Mouse (Mus musculus): Measurements from ENCODE around the gene Gcm1. TPM values are rescaled to one million over a fixed set of nuclear protein-coding genes. Genes with fewer than 3 reads are reported as not detected.
A peak's percentile ranks its signal among the peaks of the same experiment; 100 is the strongest.

The Gcm1 gene
- not detected in 2 replicates for polyA plus RNA-seq (2016; fragmentation: Nextera tagmentation; extraction: Ambion mirVana)

DNA sequence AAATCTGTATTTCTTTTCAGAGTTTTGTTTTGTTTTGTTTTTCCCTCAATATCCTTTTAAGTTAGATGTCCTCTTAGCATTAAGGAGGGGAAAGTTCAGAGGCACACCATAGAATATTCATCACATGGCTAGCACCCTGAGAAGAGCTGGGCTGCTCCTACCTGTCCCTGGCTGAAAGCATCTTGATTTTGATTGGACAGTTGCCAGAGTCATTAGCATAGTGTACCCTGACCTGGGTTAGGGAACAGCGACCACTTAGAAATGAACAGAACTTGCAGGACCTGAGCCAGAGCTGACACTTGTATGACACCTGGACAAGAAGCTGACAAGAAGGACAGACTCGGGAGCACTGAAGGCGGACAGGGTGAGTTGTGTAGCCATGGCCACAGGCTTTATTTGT, at the start of gene Gcm1:
Gcm1 (plus strand) TSS at position 248 of the 400 bp plus-strand sequence.
- H3K9ac ChIP-seq: no peak within 1 kb of the TSS
- ATAC-seq (ENCODE audit: low FRiP score, low read depth): no peak
- no peaks in the 10 kb centered on the region for H3K9me3 ChIP-seq
- H3K4me1 ChIP-seq: no peaks in the 10 kb centered on the region
- 56% methylated on average over 3 of the region's 3 CpGs for WGBS
- H3K4me3 ChIP-seq: no peak within 1 kb of the TSS
- H3K27ac ChIP-seq: no peak within 1 kb of the TSS
- H3K27me3 ChIP-seq (replicated peaks): no peaks in the 10 kb centered on the region
- H3K4me2 ChIP-seq (replicated peaks): no peak within 1 kb of the TSS
- H3K36me3 ChIP-seq: no peaks in the 10 kb centered on the region

- Histone ChIP-seq H3K9me3 (no peaks in the 10 kb centered on the region), H3K4me1 (no peaks in the 10 kb centered on the region), H3K27me3 (replicated peaks) (no peaks in the 10 kb centered on the region), H3K9ac (no peak overlapping the region), H3K36me3 (no peaks in the 10 kb centered on the region), H3K4me2 (replicated peaks) (no peak overlapping the region), H3K4me3 (no peak overlapping the region), H3K27ac (no peak overlapping the region)
- ATAC-seq (ENCODE audit: low FRiP score, low read depth): no peak
- 88% methylated on average over 2 of the region's 2 CpGs for WGBS
Observed at GRCm38 (mm10) chr9:78003278-78003677, 48.4 kb upstream of the Gcm1 start.

DNA sequence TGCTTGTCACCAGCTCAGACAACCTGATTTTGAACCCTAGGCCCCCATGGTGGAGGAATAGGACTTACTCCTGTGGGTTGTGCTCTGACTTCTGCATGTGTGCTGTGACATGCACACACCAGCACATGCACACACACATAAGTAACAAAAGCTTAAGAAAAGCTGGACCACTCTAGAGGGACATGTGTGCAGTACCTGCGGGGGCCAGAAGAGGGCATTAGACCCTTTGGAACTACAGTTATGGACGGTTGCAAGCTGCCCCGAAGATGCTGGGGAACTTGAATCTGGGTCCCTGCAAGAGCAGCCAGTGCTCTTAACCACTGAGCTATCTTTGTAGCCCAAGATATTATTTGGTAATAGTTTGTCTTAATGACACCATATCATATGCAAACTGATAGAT, 46.2 kb upstream of the Gcm1 start:
- Histone ChIP-seq H3K9ac (no peak overlapping the region), H3K4me2 (replicated peaks) (no peak overlapping the region), H3K27me3 (replicated peaks) (no peaks in the 10 kb centered on the region), H3K27ac (no peak overlapping the region), H3K4me1 (no peaks in the 10 kb centered on the region), H3K9me3 (no peaks in the 10 kb centered on the region), H3K4me3 (no peak overlapping the region), H3K36me3 (no peaks in the 10 kb centered on the region)
- no peak for ATAC-seq (ENCODE audit: low FRiP score, low read depth)
- 64% methylated on average over 3 of the region's 3 CpGs for WGBS

DNA sequence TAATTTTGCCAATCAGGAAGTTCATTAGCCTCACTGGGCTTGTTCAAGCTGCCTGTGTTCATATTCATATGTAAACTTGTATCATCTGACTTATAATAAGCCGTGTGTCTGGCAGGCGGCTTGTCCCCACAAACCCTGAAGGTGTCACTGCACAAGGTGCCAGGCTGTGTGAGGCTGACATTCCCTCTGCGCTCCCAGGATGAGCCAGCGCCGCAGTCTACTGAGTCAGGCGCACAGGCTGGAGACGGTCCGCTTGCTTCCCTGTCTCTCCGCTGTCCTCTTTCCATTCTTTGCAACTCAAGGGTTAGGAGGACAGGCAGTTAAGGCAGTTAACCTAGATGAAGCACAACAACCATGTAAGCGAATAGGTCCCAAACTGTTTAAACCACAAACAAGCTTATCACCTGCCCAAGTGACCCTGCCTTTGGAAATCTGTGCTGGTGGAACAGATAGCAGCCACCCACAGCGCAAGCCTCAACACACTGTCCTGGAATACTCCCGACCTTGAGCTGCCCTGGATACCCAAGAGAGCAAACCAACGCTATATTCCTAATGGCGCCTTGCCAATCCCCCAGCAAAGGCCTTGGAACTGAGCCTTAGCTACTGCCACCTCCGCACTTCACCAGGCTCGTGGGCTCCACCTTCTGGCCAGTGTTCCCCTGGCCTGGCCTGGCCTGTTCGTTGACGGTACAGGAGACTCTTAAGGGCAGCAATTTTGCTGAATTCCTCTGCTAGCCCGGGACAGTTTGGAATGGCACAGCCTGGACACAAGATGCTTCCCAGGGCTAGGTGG, 45.3 kb upstream of the Gcm1 start:
- no peak overlapping the region for H3K9ac ChIP-seq
- no peaks in the 10 kb centered on the region for H3K27me3 ChIP-seq (replicated peaks)
- H3K4me3 ChIP-seq: no peak overlapping the region
- no peaks in the 10 kb centered on the region for H3K4me1 ChIP-seq
- no peaks in the 10 kb centered on the region for H3K36me3 ChIP-seq
- peak; percentile 80 for ATAC-seq (ENCODE audit: low FRiP score, low read depth)
- no peaks in the 10 kb centered on the region for H3K9me3 ChIP-seq
- no peak overlapping the region for H3K27ac ChIP-seq
- no peak overlapping the region for H3K4me2 ChIP-seq (replicated peaks)
- 63% methylated on average over 19 of the region's 19 CpGs for WGBS

GRCm38 (mm10) chr9:78009382-78009781, 42.3 kb upstream of the Gcm1 start:
- Histone ChIP-seq H3K4me1 (no peaks in the 10 kb centered on the region), H3K27me3 (replicated peaks) (no peaks in the 10 kb centered on the region), H3K9me3 (no peaks in the 10 kb centered on the region), H3K9ac (no peak overlapping the region), H3K4me2 (replicated peaks) (no peak overlapping the region), H3K4me3 (no peak overlapping the region), H3K27ac (no peak overlapping the region), H3K36me3 (no peaks in the 10 kb centered on the region)
- 93% methylated on average over 7 of the region's 7 CpGs for WGBS
- ATAC-seq (ENCODE audit: low FRiP score, low read depth): no peak

- Histone ChIP-seq H3K27me3 (replicated peaks) (no peaks in the 10 kb centered on the region), H3K36me3 (no peaks in the 10 kb centered on the region), H3K27ac (no peak overlapping the region), H3K9me3 (no peaks in the 10 kb centered on the region), H3K4me3 (no peak overlapping the region), H3K4me1 (no peaks in the 10 kb centered on the region), H3K9ac (no peak overlapping the region), H3K4me2 (replicated peaks) (no peak overlapping the region)
- 83% methylated on average over 5 of the region's 5 CpGs for WGBS
- no peak for ATAC-seq (ENCODE audit: low FRiP score, low read depth)
Observed at GRCm38 (mm10) chr9:78010187-78010586, 41.5 kb upstream of the Gcm1 start.

DNA sequence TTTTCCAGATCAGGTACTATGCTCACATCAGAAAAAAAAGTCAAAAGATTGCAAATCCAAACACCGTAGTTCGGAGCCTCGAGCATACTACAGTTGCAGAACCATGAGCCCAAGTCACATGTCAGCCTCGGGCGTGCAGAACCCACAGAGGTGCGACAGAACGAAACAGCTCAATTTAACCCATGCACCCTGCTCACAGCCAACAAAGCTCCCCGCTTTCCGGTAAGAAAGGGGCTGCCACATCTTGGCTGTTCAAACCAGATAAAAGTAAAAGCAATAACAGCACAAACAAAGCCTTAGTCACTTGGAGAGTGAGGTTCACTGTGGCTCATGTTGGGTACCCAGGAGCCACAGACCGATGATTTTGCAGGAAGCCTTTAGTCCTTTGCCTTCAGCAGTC, 41.0 kb upstream of the Gcm1 start:
- Histone ChIP-seq H3K9me3 (no peaks in the 10 kb centered on the region), H3K4me2 (replicated peaks) (no peak overlapping the region), H3K9ac (no peak overlapping the region), H3K36me3 (no peaks in the 10 kb centered on the region), H3K4me3 (no peak overlapping the region), H3K27ac (no peak overlapping the region), H3K4me1 (no peaks in the 10 kb centered on the region), H3K27me3 (replicated peaks) (no peaks in the 10 kb centered on the region)
- 90% methylated on average over 10 of the region's 10 CpGs for WGBS
- no peak for ATAC-seq (ENCODE audit: low FRiP score, low read depth)

DNA sequence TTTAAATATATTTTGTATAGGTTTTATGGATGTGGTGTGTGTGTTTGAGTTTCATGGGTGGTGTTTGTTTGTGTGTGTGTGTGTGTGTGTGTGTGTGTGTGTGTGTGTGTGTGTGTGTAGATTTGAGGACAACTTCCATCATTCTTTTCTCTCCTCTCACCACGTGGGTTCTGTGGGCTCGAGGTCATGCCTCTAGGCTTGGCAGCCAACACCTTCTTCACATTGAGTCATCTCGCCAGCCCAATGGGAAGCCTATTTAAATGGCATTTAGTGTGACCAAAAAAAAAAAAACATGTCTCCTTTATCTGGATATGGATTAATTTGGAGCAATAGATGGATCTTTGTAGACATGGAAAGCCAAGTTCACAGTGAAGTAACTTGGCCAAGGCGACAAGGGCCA, 39.7 kb upstream of the Gcm1 start:
- H3K4me2 ChIP-seq (replicated peaks): no peak overlapping the region
- no peaks in the 10 kb centered on the region for H3K36me3 ChIP-seq
- no peaks in the 10 kb centered on the region for H3K27me3 ChIP-seq (replicated peaks)
- H3K9me3 ChIP-seq: no peaks in the 10 kb centered on the region
- WGBS: 95% methylated on average over 4 of the region's 4 CpGs
- no peak for ATAC-seq (ENCODE audit: low FRiP score, low read depth)
- no peak overlapping the region for H3K9ac ChIP-seq
- no peak overlapping the region for H3K27ac ChIP-seq
- H3K4me1 ChIP-seq: no peaks in the 10 kb centered on the region
- no peak overlapping the region for H3K4me3 ChIP-seq

- no peak for ATAC-seq (ENCODE audit: low FRiP score, low read depth)
- WGBS: 87% methylated on average over 5 of the region's 5 CpGs
- H3K9ac ChIP-seq: no peak overlapping the region
Observed at GRCm38 (mm10) chr9:78012681-78013080, 39.0 kb upstream of the Gcm1 start.

DNA sequence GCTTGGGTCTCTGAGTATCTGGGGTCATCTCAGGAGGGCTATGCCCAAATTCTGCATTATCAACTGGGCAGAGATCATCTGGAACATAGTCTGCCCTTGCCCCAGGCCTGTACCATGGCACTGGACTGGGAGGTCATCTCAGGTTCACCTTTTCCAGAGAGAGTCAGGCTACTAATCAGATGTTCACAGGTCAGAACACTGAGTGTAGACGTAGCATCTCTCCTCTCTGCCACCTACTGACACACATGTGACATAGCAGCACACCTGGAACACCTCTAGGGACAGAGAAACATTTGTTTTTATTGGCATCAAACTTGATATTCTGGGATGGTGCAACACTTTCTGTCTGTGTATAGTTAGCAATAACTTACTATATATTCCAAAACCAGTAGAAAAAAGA, 37.9 kb upstream of the Gcm1 start:
- Histone ChIP-seq H3K27ac (no peak overlapping the region), H3K27me3 (replicated peaks) (no peaks in the 10 kb centered on the region), H3K4me3 (no peak overlapping the region), H3K4me1 (no peaks in the 10 kb centered on the region), H3K4me2 (replicated peaks) (no peak overlapping the region), H3K9ac (no peak overlapping the region), H3K9me3 (no peaks in the 10 kb centered on the region), H3K36me3 (no peaks in the 10 kb centered on the region)
- WGBS: 47% methylated on average over 1 of the region's 1 CpGs
- no peak for ATAC-seq (ENCODE audit: low FRiP score, low read depth)

More at GRCm38 (mm10) chr9:78012681-78013080, 39.0 kb upstream of the Gcm1 start:
- H3K9me3 ChIP-seq: no peaks in the 10 kb centered on the region
- no peak overlapping the region for H3K4me2 ChIP-seq (replicated peaks)
- no peak overlapping the region for H3K4me3 ChIP-seq
- H3K27me3 ChIP-seq (replicated peaks): no peaks in the 10 kb centered on the region
- H3K27ac ChIP-seq: no peak overlapping the region
- H3K36me3 ChIP-seq: no peaks in the 10 kb centered on the region
- H3K4me1 ChIP-seq: no peaks in the 10 kb centered on the region

DNA sequence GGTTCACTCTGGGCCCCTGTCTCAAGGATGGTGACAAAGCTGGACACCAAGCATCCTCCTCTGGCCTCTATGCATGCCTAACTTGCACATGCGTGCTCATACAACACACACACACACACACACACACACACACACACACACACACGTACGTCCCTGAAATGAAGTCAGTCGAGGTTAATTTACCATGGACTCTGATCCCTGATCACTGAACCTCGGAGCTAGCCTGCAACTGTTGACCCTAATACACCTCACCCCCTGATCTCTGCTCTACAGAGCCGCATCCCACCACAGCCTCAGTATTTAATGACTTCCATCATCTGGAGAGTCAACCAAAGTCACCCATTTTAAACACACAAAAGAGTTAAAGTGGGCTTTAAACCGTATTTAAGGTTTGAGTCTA, 35.9 kb upstream of the Gcm1 start:
- ATAC-seq (ENCODE audit: low FRiP score, low read depth): no peak

DNA sequence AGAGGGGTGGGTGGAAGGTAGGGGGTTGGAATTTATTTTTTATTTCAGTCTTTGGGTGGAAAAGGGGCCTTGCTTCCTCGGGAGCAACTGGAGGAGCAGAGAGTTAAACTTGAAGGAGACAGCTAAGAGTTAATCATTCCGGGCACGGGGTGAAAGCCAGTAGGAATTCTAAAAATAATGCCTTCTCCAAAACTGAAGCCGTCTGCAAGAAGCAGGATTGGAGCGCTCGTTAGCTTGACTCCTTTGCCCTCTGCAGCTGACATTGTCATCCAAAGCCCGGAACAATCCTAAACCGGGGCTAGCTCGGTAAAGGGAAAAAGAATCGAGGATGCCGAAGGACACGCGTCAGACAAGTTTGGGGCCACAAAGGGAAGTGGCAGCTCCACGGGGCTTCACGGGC, 35.4 kb upstream of the Gcm1 start:
- Histone ChIP-seq H3K4me3 (no peak overlapping the region), H3K27ac (no peak overlapping the region), H3K9me3 (no peaks in the 10 kb centered on the region), H3K36me3 (no peaks in the 10 kb centered on the region), H3K27me3 (replicated peaks) (no peaks in the 10 kb centered on the region), H3K4me1 (0 out of 2 replicates have a peak, but pooled peaks cover 6% of the 10 kb centered on the region), H3K9ac (no peak overlapping the region), H3K4me2 (replicated peaks) (no peak overlapping the region)
- 82% methylated on average over 15 of the region's 15 CpGs for WGBS
- ATAC-seq (ENCODE audit: low FRiP score, low read depth): no peak

More for the DNA sequence above, 35.9 kb upstream of the Gcm1 start:
- Histone ChIP-seq H3K4me3 (no peak overlapping the region), H3K27ac (no peak overlapping the region), H3K9me3 (no peaks in the 10 kb centered on the region), H3K36me3 (no peaks in the 10 kb centered on the region), H3K9ac (no peak overlapping the region), H3K27me3 (replicated peaks) (no peaks in the 10 kb centered on the region), H3K4me2 (replicated peaks) (no peak overlapping the region), H3K4me1 (0 out of 2 replicates have a peak, but pooled peaks cover under 1% of the 10 kb centered on the region)
- WGBS: 88% methylated on average over 7 of the region's 7 CpGs

DNA sequence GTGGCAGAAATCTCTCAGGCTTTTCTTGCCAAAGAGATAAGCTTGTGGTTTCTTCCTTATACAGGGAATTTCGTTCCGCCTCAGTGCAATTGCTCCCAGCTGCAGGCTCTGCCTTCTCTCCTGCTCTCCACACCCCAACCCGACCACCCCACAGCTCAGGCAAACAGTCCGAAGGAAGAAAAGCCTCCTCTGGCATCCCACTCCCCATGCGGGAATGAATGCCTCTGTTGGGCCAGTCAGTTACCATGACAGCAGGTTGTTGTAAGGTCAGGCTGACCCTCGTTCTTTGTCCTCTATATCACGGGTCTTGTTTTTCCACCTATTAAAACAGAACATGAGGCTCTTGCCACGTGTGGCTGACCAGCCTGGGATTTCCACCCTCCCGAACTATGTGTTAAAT, 30.5 kb upstream of the Gcm1 start:
- Histone ChIP-seq H3K9me3 (no peaks in the 10 kb centered on the region), H3K27me3 (replicated peaks) (no peaks in the 10 kb centered on the region), H3K4me1 (0 out of 2 replicates have a peak, but pooled peaks cover 11% of the 10 kb centered on the region), H3K36me3 (no peaks in the 10 kb centered on the region), H3K4me3 (no peak overlapping the region), H3K4me2 (replicated peaks) (no peak overlapping the region), H3K9ac (no peak overlapping the region), H3K27ac (no peak overlapping the region)
- ATAC-seq (ENCODE audit: low FRiP score, low read depth): 0 out of 2 replicates have a peak, but pooled peaks have one; percentile 38
- 10% methylated on average over 9 of the region's 9 CpGs for WGBS

All from neural tube, embryonic 12.5 days (tissue).